Mouse (Mus musculus) mouse trophoblast stem cell (cell line): ENCODE results near the gene Trak1.

Source experiments
- in situ Hi-C, 2 experiments: fragments of 300-500 bp; cut with MseI, MboI; formaldehyde crosslinking; loops; 2 replicates in 1 of 2; 3 replicates in 1 of 2; pipeline ENCODE4 v1.15.1; 2025

Gene Trak1

GRCm38 (mm10) chr9:121392427-121392826 is 95.1 kb downstream of the Trak1 start:
- in situ Hi-C loops = no loop called here

- in situ Hi-C loops = no loop called here
These were observed 95.8 kb downstream of the Trak1 start for GRCm38 (mm10) chr9:121393104-121393503.

- in situ Hi-C loops = no loop called here
These were observed 97.6 kb downstream of the Trak1 start for GRCm38 (mm10) chr9:121394882-121395281.

- in situ Hi-C loops = no loop called here
These were observed 98.5 kb downstream of the Trak1 start for GRCm38 (mm10) chr9:121395812-121396211.

- in situ Hi-C loops = no loop called here
These were observed 100.9 kb downstream of the Trak1 start for GRCm38 (mm10) chr9:121398100-121398760.

- in situ Hi-C loops = no loop called here
These were observed 101.5 kb downstream of the Trak1 start for GRCm38 (mm10) chr9:121398761-121399160.

GRCm38 (mm10) chr9:121400608-121401007 is 103.3 kb downstream of the Trak1 start:
- in situ Hi-C loops = no loop called here

- in situ Hi-C loops = no loop called here
These were observed 105.9 kb downstream of the Trak1 start for GRCm38 (mm10) chr9:121403157-121403671.

GRCm38 (mm10) chr9:121403699-121404098 is 106.4 kb downstream of the Trak1 start:
- in situ Hi-C loops = no loop called here

GRCm38 (mm10) chr9:121405088-121405681 is 107.9 kb downstream of the Trak1 start:
- in situ Hi-C loops = no loop called here

- in situ Hi-C loops = no loop called here
These were observed 108.5 kb downstream of the Trak1 start for GRCm38 (mm10) chr9:121405792-121406191.

GRCm38 (mm10) chr9:121414237-121414636 is 116.9 kb downstream of the Trak1 start:
- in situ Hi-C loops = no loop called here

GRCm38 (mm10) chr9:121415626-121416241 is 118.4 kb downstream of the Trak1 start:
- in situ Hi-C loops = no loop called here

- in situ Hi-C loops = no loop called here
These were observed 119.2 kb downstream of the Trak1 start for GRCm38 (mm10) chr9:121416460-121416859.

- in situ Hi-C loops = no loop called here
These were observed 119.8 kb downstream of the Trak1 start for GRCm38 (mm10) chr9:121416872-121417637.

- in situ Hi-C loops = no loop called here
These were observed 121.7 kb downstream of the Trak1 start for GRCm38 (mm10) chr9:121419011-121419410.

GRCm38 (mm10) chr9:121419573-121419972 is 122.3 kb downstream of the Trak1 start:
- in situ Hi-C loops = no loop called here

- in situ Hi-C loops = no loop called here
These were observed 123.5 kb downstream of the Trak1 start for GRCm38 (mm10) chr9:121420817-121421216.

- in situ Hi-C loops = no loop called here
These were observed 125.1 kb downstream of the Trak1 start for GRCm38 (mm10) chr9:121422402-121422801.

- in situ Hi-C loops = no loop called here
These were observed 126.3 kb downstream of the Trak1 start for GRCm38 (mm10) chr9:121423621-121424020.

- in situ Hi-C loops = no loop called here
These were observed 127.2 kb downstream of the Trak1 start for GRCm38 (mm10) chr9:121424281-121425164.
